Mouse (Mus musculus) CD4-positive naive resting alpha-beta T cell, adult 57 days (primary cell): Measurements from ENCODE around the gene Tbcel. TPM values are rescaled to one million over a fixed set of nuclear protein-coding genes. Genes with fewer than 3 reads are reported as not detected.

ENCODE experiments used
- total RNA-seq: library from RNA; stranded (reverse); gene quantifications from one replicate; pipeline ENCODE4 v1.2.4, GENCODE M21; 2023

Tbcel gene
- total RNA-seq: 62.5 TPM

DNA sequence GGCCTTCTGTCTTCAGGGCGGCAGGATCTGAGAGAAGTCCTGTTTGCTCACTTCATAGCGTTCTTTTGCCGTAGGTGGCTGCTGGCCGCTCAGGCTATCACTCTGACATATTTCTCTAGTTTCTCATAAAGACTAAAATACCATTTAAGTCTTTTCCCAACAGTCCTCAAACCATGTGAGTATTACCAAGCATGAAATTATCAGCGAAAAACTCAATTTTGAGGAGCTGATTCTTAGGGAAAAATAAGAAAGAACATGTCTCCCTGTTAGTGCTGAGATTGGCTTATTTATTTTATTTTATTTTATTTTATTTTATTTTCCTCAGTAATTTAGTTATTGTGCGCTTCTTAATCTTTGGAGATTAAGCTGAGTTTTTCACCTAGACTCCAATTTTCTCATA lies at the start of gene Tbcel:
Gene Tbcel, minus strand, starts transcription at position 101 of the 400 bp plus-strand sequence.

GRCm38 (mm10) chr9:42399829-42400228 lies 107.8 kb downstream of the Tbcel start, which contains the start of gene Tecta:
Gene Tecta, minus strand, starts transcription at chr9:42399929.

Other genes with a start within 250 kb of the Tbcel start
- 29.1 TPM for gene Sc5d, start 243.6 kb downstream of the Tbcel start, total RNA-seq
- 0.65 TPM for gene Tecta, start 107.9 kb downstream of the Tbcel start, total RNA-seq